Mouse (Mus musculus) kidney, postnatal 0 days (tissue): ENCODE measurements around the gene Fndc9. TPM values are rescaled to one million over a fixed set of nuclear protein-coding genes. Genes with fewer than 3 reads are reported as not detected.
A peak's percentile ranks its signal among the peaks of the same experiment; 100 is the strongest.

ENCODE experiments used
- ATAC-seq: fragments of 200-750 bp; cut with Nextera tagmentation; replicated peaks from 2 replicates; pipeline ENCODE4 v1.8.0; 2017; ENCODE audit warnings: low read depth, moderate number of reproducible peaks, moderate TSS enrichment, moderate library complexity; ENCODE audit not compliant: low FRiP score
- DNase-seq: peaks from one replicate; pipeline ENCODE4 v3.0.0-alpha.2; 2016; ENCODE audit warnings: low spot score
- H3K27ac ChIP-seq: fragments of 300-500 bp; sonication (generic); 2 replicates; pipeline ENCODE4 v1.5.1; 2014; ENCODE audit warnings: mild to moderate bottlenecking
- H3K27me3 ChIP-seq: fragments of 300-500 bp; sonication (generic); 2 replicates; pipeline ENCODE4 v1.6.1; 2014; ENCODE audit warnings: low read length, mixed read lengths; ENCODE audit not compliant: insufficient read depth
- H3K36me3 ChIP-seq: fragments of 300-500 bp; sonication (generic); 2 replicates; pipeline ENCODE4 v1.6.1; 2014; ENCODE audit warnings: low read length, mixed read lengths; ENCODE audit not compliant: insufficient read depth
- H3K4me1 ChIP-seq: fragments of 300-500 bp; sonication (generic); replicated peaks from 2 replicates; pipeline ENCODE4 v1.6.1; 2014; ENCODE audit warnings: antibody characterized with exemption, low read length, mixed read lengths; ENCODE audit not compliant: insufficient read depth
- H3K4me2 ChIP-seq: fragments of 300-500 bp; sonication (generic); 2 replicates; pipeline ENCODE4 v1.6.1; 2014; ENCODE audit warnings: mild to moderate bottlenecking, low read length, moderate library complexity, mixed read lengths
- H3K4me3 ChIP-seq: fragments of 300-500 bp; sonication (generic); replicated peaks from 2 replicates; pipeline ENCODE4 v1.5.1; 2014; ENCODE audit warnings: low read depth, low read length
- H3K9ac ChIP-seq: fragments of 300-500 bp; sonication (generic); 2 replicates; pipeline ENCODE4 v1.6.1; 2014; ENCODE audit warnings: low read depth, low read length
- H3K9me3 ChIP-seq: fragments of 300-500 bp; sonication (generic); replicated peaks from 2 replicates; pipeline ENCODE4 v1.6.1; 2016; ENCODE audit warnings: low read length, inconsistent platforms, mixed read lengths
- CTCF ChIP-seq: IDR thresholded peaks from 2 replicates; pipeline ENCODE4 v1.5.1; 2016; ENCODE audit warnings: antibody characterized with exemption, low read depth, mild to moderate bottlenecking, moderate library complexity
- WGBS: fragments of 180-500 bp; shearing (Covaris S2); extraction: QIAGEN DNeasy Blood & Tissue Kit; methylation state at CpG from one replicate; pipeline ENCODE4 v1.1.7; 2014; 5-methylcytosine and 5-hydroxymethylcytosine counted together
- polyA plus RNA-seq: library from polyadenylated mRNA; unstranded; fragments of >200 nt; fragmentation: Nextera tagmentation; extraction: Ambion mirVana; gene quantifications from 2 replicates; pipeline ENCODE4 v1.2.1, GENCODE M21; 2015

Fndc9 gene
- polyA plus RNA-seq, 1 experiment from 2014 or later = 0.11 TPM

GRCm38 (mm10) chr11:46244731-46245604, 9.6 kb downstream of the Fndc9 start:
- H3K9me3 ChIP-seq = no peaks in the 10 kb centered on the region
- 91% methylated on average over 23 of the region's 23 CpGs for WGBS
- H3K36me3 ChIP-seq = no peaks in the 10 kb centered on the region
- no peak for ATAC-seq
- no peak overlapping the region for H3K4me3 ChIP-seq
- H3K4me1 ChIP-seq = no peaks in the 10 kb centered on the region
- no peak for DNase-seq
- no peak overlapping the region for H3K9ac ChIP-seq
- no peak overlapping the region for H3K27ac ChIP-seq
- no peak for TF ChIP-seq CTCF
- no peaks in the 10 kb centered on the region for H3K27me3 ChIP-seq
- no peak overlapping the region for H3K4me2 ChIP-seq

- no peak for ATAC-seq
- no peak overlapping the region for H3K4me3 ChIP-seq
- no peak for TF ChIP-seq CTCF
Measured at GRCm38 (mm10) chr11:46245926-46246325, 10.6 kb downstream of the Fndc9 start.

GRCm38 (mm10) chr11:46246393-46246792, 11.1 kb downstream of the Fndc9 start:
- H3K4me1 ChIP-seq = no peaks in the 10 kb centered on the region
- H3K27ac ChIP-seq = no peak overlapping the region
- no peaks in the 10 kb centered on the region for H3K36me3 ChIP-seq
- no peak overlapping the region for H3K4me2 ChIP-seq
- no peaks in the 10 kb centered on the region for H3K9me3 ChIP-seq
- H3K4me3 ChIP-seq = no peak overlapping the region
- no peak for ATAC-seq
- no peak overlapping the region for H3K9ac ChIP-seq
- TF ChIP-seq CTCF = no peak
- H3K27me3 ChIP-seq = no peaks in the 10 kb centered on the region
- 69% methylated on average over 7 of the region's 7 CpGs for WGBS
- no peak for DNase-seq

More at GRCm38 (mm10) chr11:46245926-46246325, 10.6 kb downstream of the Fndc9 start:
- 73% methylated on average over 8 of the region's 8 CpGs for WGBS
- Histone ChIP-seq H3K27ac (no peak overlapping the region), H3K9me3 (no peaks in the 10 kb centered on the region), H3K36me3 (no peaks in the 10 kb centered on the region), H3K9ac (no peak overlapping the region), H3K27me3 (no peaks in the 10 kb centered on the region), H3K4me1 (no peaks in the 10 kb centered on the region), H3K4me2 (no peak overlapping the region)
- DNase-seq = no peak

GRCm38 (mm10) chr11:46248352-46248751, 13.0 kb downstream of the Fndc9 start:
- Histone ChIP-seq H3K4me2 (no peak overlapping the region), H3K9ac (no peak overlapping the region), H3K36me3 (no peaks in the 10 kb centered on the region), H3K27me3 (no peaks in the 10 kb centered on the region), H3K9me3 (no peaks in the 10 kb centered on the region), H3K4me1 (no peaks in the 10 kb centered on the region), H3K27ac (no peak overlapping the region), H3K4me3 (no peak overlapping the region)
- DNase-seq (no peak), ATAC-seq (no peak)
- TF ChIP-seq CTCF = no peak
- 91% methylated on average over 3 of the region's 3 CpGs for WGBS

GRCm38 (mm10) chr11:46251994-46252393, 16.7 kb downstream of the Fndc9 start:
- no peaks in the 10 kb centered on the region for H3K9me3 ChIP-seq
- no peaks in the 10 kb centered on the region for H3K36me3 ChIP-seq
- no peaks in the 10 kb centered on the region for H3K27me3 ChIP-seq
- no peak overlapping the region for H3K9ac ChIP-seq
- DNase-seq (peak; percentile 72), ATAC-seq (no peak)
- TF ChIP-seq CTCF = peak; percentile 90
- H3K27ac ChIP-seq = no peak overlapping the region
- no peak overlapping the region for H3K4me3 ChIP-seq
- 32% methylated on average over 7 of the region's 7 CpGs for WGBS
- no peak overlapping the region for H3K4me2 ChIP-seq
- no peaks in the 10 kb centered on the region for H3K4me1 ChIP-seq

GRCm38 (mm10) chr11:46255291-46255690, 20.0 kb downstream of the Fndc9 start:
- H3K9me3 ChIP-seq = no peaks in the 10 kb centered on the region
- ATAC-seq (no peak), DNase-seq (no peak)
- no peak for TF ChIP-seq CTCF
- no peaks in the 10 kb centered on the region for H3K4me1 ChIP-seq
- no peak overlapping the region for H3K27ac ChIP-seq
- no peaks in the 10 kb centered on the region for H3K27me3 ChIP-seq
- H3K36me3 ChIP-seq = no peaks in the 10 kb centered on the region
- no peak overlapping the region for H3K4me2 ChIP-seq
- H3K9ac ChIP-seq = no peak overlapping the region
- no peak overlapping the region for H3K4me3 ChIP-seq
- WGBS = 88% methylated on average over 2 of the region's 2 CpGs
